Mouse (Mus musculus) lung, adult 2 months (tissue): Measurements from ENCODE around the gene Iglon5.

ENCODE experiments used
- CTCF ChIP-seq: fragments of 200-500 bp; IDR thresholded peaks from 2 replicates; pipeline ENCODE4 v1.5.1; 2011; ENCODE audit warnings: mild to moderate bottlenecking, low read length, control low read depth; ENCODE audit not compliant: insufficient read depth
- POLR2A ChIP-seq: fragments of 200-500 bp; IDR thresholded peaks from 2 replicates; pipeline ENCODE4 v1.6.1; 2011; ENCODE audit warnings: low read depth, mild to moderate bottlenecking, control low read depth, low read length, borderline replicate concordance; ENCODE audit errors: extremely low read depth

GRCm38 (mm10) chr7:43453599-43454355 is 36.1 kb downstream of the Iglon5 start:
- TF ChIP-seq CTCF: no peak
- TF ChIP-seq POLR2A: no peak
